8 mouse cellular contexts compared by ENCODE assay signal in the genomic region with DNA sequence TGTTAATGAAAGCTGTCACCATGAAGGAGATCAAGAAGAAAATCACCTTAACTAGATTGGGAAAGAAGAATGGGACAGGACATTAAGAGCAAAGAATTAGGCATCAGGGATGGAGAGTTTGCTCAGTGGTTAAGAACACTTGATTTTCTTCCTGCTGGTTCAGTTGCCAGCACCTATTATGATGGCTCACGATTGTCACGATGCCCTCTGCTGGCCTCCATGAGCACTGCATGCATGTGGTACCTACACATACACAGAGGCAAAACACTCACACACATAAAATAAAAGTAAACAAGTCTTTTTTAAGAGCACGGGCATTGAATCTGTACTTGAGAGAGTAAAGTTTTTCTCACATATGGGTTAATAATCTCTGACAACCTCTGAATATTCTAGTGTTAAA.
DNase-seq lines count a peak whose midpoint lies in the region; ATAC-seq and TF ChIP-seq lines count a peak whose summit lies in the region.

No protein-coding gene starts in this region.

- TF ChIP-seq CTCF in intestine, postnatal 0 days (IDR thresholded peaks at IDR 0.05; ENCODE audit: low read depth), result peak; percentile 71
- TF ChIP-seq CTCF in MEL (IDR thresholded peaks at IDR 0.05 in 2 of 3, conservative IDR thresholded peaks at IDR 0.05 in 1 of 3; ENCODE audit: control insufficient read depth in 1 of 3, insufficient read depth in 1 of 3, low read depth in 2 of 3, low read length in 3 of 3, poor library complexity in 1 of 3, severe bottlenecking in 1 of 3), result peak; percentile 82 to 87 (median 86)

- H3K79me2 ChIP-seq in MEL (ENCODE audit: control insufficient read depth, insufficient read depth, low read length, poor library complexity), result no peaks in the 10 kb centered on the region

- H3K27me3 ChIP-seq in intestine, postnatal 0 days (replicated peaks; ENCODE audit: control insufficient read depth, insufficient read depth, low read length), result no peaks in the 10 kb centered on the region
- no peaks in the 10 kb centered on the region for H3K27me3 ChIP-seq in intestine, embryonic 15.5 days (replicated peaks)
- peaks cover 0 to 3% of the 10 kb centered on the region in 2 experiments; a peak in 3 of 4 replicates for H3K27me3 ChIP-seq in MEL (ENCODE audit: control insufficient read depth in 1 of 2, insufficient read depth in 2 of 2, low read length in 2 of 2)

- peak; percentile 24 to 32 for DNase-seq in B cell, adult 2 months
- DNase-seq in MEL (ENCODE audit: low read depth, low spot score), result peak; percentile 76
- DNase-seq in embryo, embryonic 9.5 days (ENCODE audit: extremely low spot score), result peak; percentile 31
- peak; percentile 20 to 29 for DNase-seq in lung, postnatal 4 days
- DNase-seq in frontal cortex, postnatal 14 days (ENCODE audit: low spot score in 2 of 2), result no peak

- no peaks in the 10 kb centered on the region for H3K4me1 ChIP-seq in intestine, postnatal 0 days (replicated peaks; ENCODE audit: control insufficient read depth, insufficient read depth, low read length)
- no peaks in the 10 kb centered on the region for H3K4me1 ChIP-seq in intestine, embryonic 15.5 days (replicated peaks)
- no peaks in the 10 kb centered on the region for H3K4me1 ChIP-seq in MEL (ENCODE audit: control insufficient read depth in 1 of 2, insufficient read depth in 2 of 2, low read length in 2 of 2)

- no peak for TF ChIP-seq EP300 in MEL (IDR thresholded peaks at IDR 0.05; ENCODE audit: low read depth in 1 of 2, low read length in 2 of 2)

- H3K4me2 ChIP-seq in intestine, postnatal 0 days (replicated peaks; ENCODE audit: low read depth), result no peak overlapping the region
- no peak overlapping the region for H3K4me2 ChIP-seq in intestine, embryonic 15.5 days (replicated peaks)

- no peak for ATAC-seq in intestine, postnatal 0 days
- ATAC-seq in intestine, embryonic 15.5 days, result no peak
- no peak; the same call in 1 of the 2 replicates for ATAC-seq in megakaryocyte, adult 5-6 weeks (ENCODE audit: poor library complexity, severe bottlenecking)

- no peak for TF ChIP-seq POLR2A in MEL (IDR thresholded peaks at IDR 0.05; ENCODE audit: control insufficient read depth in 1 of 2, insufficient read depth in 1 of 2, low read depth in 1 of 2, low read length in 2 of 2, poor library complexity in 1 of 2)

- no peaks in the 10 kb centered on the region for H3K36me3 ChIP-seq in intestine, postnatal 0 days (ENCODE audit: control insufficient read depth, insufficient read depth)
- H3K36me3 ChIP-seq in intestine, embryonic 15.5 days, result no peaks in the 10 kb centered on the region
- no peaks in the 10 kb centered on the region for H3K36me3 ChIP-seq in MEL (ENCODE audit: control insufficient read depth in 1 of 2, insufficient read depth in 2 of 2, low read length in 2 of 2)

- no peak overlapping the region for H3K9ac ChIP-seq in intestine, postnatal 0 days (ENCODE audit: low read depth, low read length)
- H3K9ac ChIP-seq in intestine, embryonic 15.5 days, result no peak overlapping the region
- no peak overlapping the region for H3K9ac ChIP-seq in MEL (ENCODE audit: control insufficient read depth, low read depth, low read length, poor library complexity, severe bottlenecking)

- no peak overlapping the region for H3K27ac ChIP-seq in intestine, postnatal 0 days (ENCODE audit: low read depth, low read length)
- no peak overlapping the region for H3K27ac ChIP-seq in intestine, embryonic 15.5 days
- H3K27ac ChIP-seq in MEL (ENCODE audit: control insufficient read depth, low read depth, low read length), result no peak overlapping the region

- no peak overlapping the region for H3K4me3 ChIP-seq in intestine, postnatal 0 days (ENCODE audit: low read depth, low read length)
- H3K4me3 ChIP-seq in intestine, embryonic 15.5 days (replicated peaks), result no peak overlapping the region
- no peak overlapping the region for H3K4me3 ChIP-seq in MEL (ENCODE audit: control insufficient read depth in 1 of 2, insufficient read depth in 1 of 2, low read depth in 2 of 2, low read length in 2 of 2)

- TF ChIP-seq RAD21 in MEL (IDR thresholded peaks at IDR 0.05; ENCODE audit: low read depth, low read length), result peak; percentile 74

- H3K9me3 ChIP-seq in intestine, postnatal 0 days (ENCODE audit: control insufficient read depth), result no peaks in the 10 kb centered on the region
- H3K9me3 ChIP-seq in intestine, embryonic 15.5 days, result no peaks in the 10 kb centered on the region
- H3K9me3 ChIP-seq in MEL (replicated peaks; ENCODE audit: insufficient read depth, low read length), result no peaks in the 10 kb centered on the region

- 51% methylated on average over 3 of the region's 3 CpGs for WGBS in intestine, postnatal 0 days
- WGBS in intestine, embryonic 15.5 days, result 38% methylated on average over 3 of the region's 3 CpGs

TF ChIP-seq in MEL, 35 proteins besides CTCF, POLR2A, EP300 and RAD21:
- no peak for TF ChIP-seq RCOR1 (IDR thresholded peaks at IDR 0.05; ENCODE audit: low read depth, low read length)
- peak; percentile 98 for TF ChIP-seq SMC3 (IDR thresholded peaks at IDR 0.05; ENCODE audit: low read depth, low read length)
- TF ChIP-seq HCFC1 (IDR thresholded peaks at IDR 0.05; ENCODE audit: low read depth, low read length), result no peak
- TF ChIP-seq ZC3H11A (IDR thresholded peaks at IDR 0.05; ENCODE audit: low read depth, low read length), result peak; percentile 87
- TF ChIP-seq TBP (IDR thresholded peaks at IDR 0.05; ENCODE audit: low read depth, low read length), result 0 out of 2 replicates have a peak, but pooled peaks have one; percentile 32

Comparison
In these comparisons a context has a peak if more than half of its experiments do, and no peak if none do; other contexts are left out.
1. DNase-seq: peak in B cell, adult 2 months (2 of 2), MEL (single experiment), embryo, embryonic 9.5 days (single experiment) and lung, postnatal 4 days (2 of 2); none in frontal cortex, postnatal 14 days (0 of 2).